Mouse (Mus musculus): ENCODE data around the gene Cox6a1. TPM values are rescaled to one million over a fixed set of nuclear protein-coding genes. Genes with fewer than 3 reads are reported as not detected.

The Cox6a1 gene
- total RNA-seq, 2 experiments from 2014 or later: 793 to 810 TPM

GRCm38 (mm10) chr5:115355070-115355469 lies 6.3 kb upstream of the Cox6a1 start:
- intact Hi-C loops (cut with DNase I): no loop called here
- no peak for DNase-seq (ENCODE audit: low spot score in 2 of 2)

- DNase-seq (ENCODE audit: low spot score in 2 of 2): no peak
- intact Hi-C loops (cut with DNase I): no loop called here
Observed at GRCm38 (mm10) chr5:115351348-115351747, 2.6 kb upstream of the Cox6a1 start.

- intact Hi-C loops (cut with DNase I): no loop called here
- no peak for DNase-seq (ENCODE audit: low spot score in 2 of 2)
Observed at GRCm38 (mm10) chr5:115349225-115349555, 409 bp upstream of the Cox6a1 start.

GRCm38 (mm10) chr5:115347564-115347963 lies 1.2 kb downstream of the Cox6a1 start:
- intact Hi-C loops (cut with DNase I): no loop called here
- DNase-seq (ENCODE audit: low spot score in 2 of 2): peak; percentile 76 to 78

- intact Hi-C loops (cut with DNase I): loop anchor here (2.0 kb wide), 1 partner anchor 41 kb away; the partner anchor contains the start of gene Dynll1
- DNase-seq (ENCODE audit: low spot score in 2 of 2): no peak
Observed at GRCm38 (mm10) chr5:115341314-115342165, 7.2 kb downstream of the Cox6a1 start.

- peak; percentile 89 to 90 for DNase-seq (ENCODE audit: low spot score in 2 of 2)
- intact Hi-C loops (cut with DNase I): loop anchor here (2.0 kb wide), 1 partner anchor 40 kb away; the partner anchor contains the start of gene Dynll1
Observed at GRCm38 (mm10) chr5:115340577-115341313, 8.0 kb downstream of the Cox6a1 start, which contains the start of the genes Gatc and Triap1. Gene Gatc, minus strand, starts transcription at chr5:115341178. Gene Triap1, plus strand, starts transcription at chr5:115341225.

GRCm38 (mm10) chr5:115340007-115340406 lies 8.8 kb downstream of the Cox6a1 start:
- no peak for DNase-seq (ENCODE audit: low spot score in 2 of 2)
- intact Hi-C loops (cut with DNase I): loop anchor here (2.0 kb wide), 1 partner anchor 39 kb away; the partner anchor contains the start of gene Dynll1

- intact Hi-C loops (cut with DNase I): no loop called here
- no peak for DNase-seq (ENCODE audit: low spot score in 2 of 2)
Observed at GRCm38 (mm10) chr5:115333626-115334025, 15.2 kb downstream of the Cox6a1 start.

GRCm38 (mm10) chr5:115330955-115331354 lies 17.8 kb downstream of the Cox6a1 start:
- intact Hi-C loops (cut with DNase I): no loop called here
- DNase-seq (ENCODE audit: low spot score in 2 of 2): no peak

- peak in 1 of 2 experiments; percentile 32 for DNase-seq (ENCODE audit: low spot score in 2 of 2)
- intact Hi-C loops (cut with DNase I): loop anchor here (1.0 kb wide), 2 partner anchors 9 to 27 kb away; no protein-coding TSS in a partner anchor
Observed at GRCm38 (mm10) chr5:115327610-115328548, 20.9 kb downstream of the Cox6a1 start.

- peak; percentile 92 to 96 for DNase-seq (ENCODE audit: low spot score in 2 of 2)
- intact Hi-C loops (cut with DNase I): loop anchor here (1.0 kb wide), 2 partner anchors 8 to 26 kb away; no protein-coding TSS in a partner anchor
Observed at GRCm38 (mm10) chr5:115326875-115327609, 21.7 kb downstream of the Cox6a1 start, which contains the start of gene Srsf9. Gene Srsf9, plus strand, starts transcription at chr5:115327177.

GRCm38 (mm10) chr5:115326256-115326831 lies 22.4 kb downstream of the Cox6a1 start:
- no peak for DNase-seq (ENCODE audit: low spot score in 2 of 2)
- intact Hi-C loops (cut with DNase I): no loop called here

- peak; percentile 84 to 96 for DNase-seq (ENCODE audit: low spot score in 2 of 2)
- intact Hi-C loops (cut with DNase I): loop anchor here (1.0 kb wide), 3 partner anchors 8 to 40 kb away; partner anchors contain the start of genes Coq5, Dynll1 and Srsf9
Observed at GRCm38 (mm10) chr5:115319004-115319940, 29.5 kb downstream of the Cox6a1 start.

GRCm38 (mm10) chr5:115317645-115318328 lies 31.0 kb downstream of the Cox6a1 start:
- peak; percentile 34 to 45 for DNase-seq (ENCODE audit: low spot score in 2 of 2)
- intact Hi-C loops (cut with DNase I): no loop called here

GRCm38 (mm10) chr5:115316968-115317644 lies 31.7 kb downstream of the Cox6a1 start:
- intact Hi-C loops (cut with DNase I): no loop called here
- DNase-seq (ENCODE audit: low spot score in 2 of 2): no peak

GRCm38 (mm10) chr5:115313668-115313943 lies 35.2 kb downstream of the Cox6a1 start:
- DNase-seq (ENCODE audit: low spot score in 2 of 2): no peak
- intact Hi-C loops (cut with DNase I): no loop called here

All from left cerebral cortex, postnatal 25 days (tissue).